Mouse (Mus musculus) cerebellum, adult 2 months (tissue): ENCODE data around the gene Tvp23a.

Source experiments
- CTCF ChIP-seq: fragments of 200-500 bp; IDR thresholded peaks from 2 replicates; pipeline ENCODE4 v1.5.1; 2011; ENCODE audit warnings: low read depth, mild to moderate bottlenecking, control low read depth, low read length, moderate library complexity, borderline replicate concordance; ENCODE audit not compliant: insufficient read depth
- POLR2A ChIP-seq: fragments of 200-500 bp; IDR thresholded peaks from 2 replicates; pipeline ENCODE4 v1.6.1; 2011; ENCODE audit warnings: low read length, control low read depth, borderline replicate concordance; ENCODE audit not compliant: insufficient read depth

GRCm38 (mm10) chr16:10431911-10432310 lies 15.3 kb downstream of the Tvp23a start:
- TF ChIP-seq CTCF = no peak
- no peak for TF ChIP-seq POLR2A
